Mouse (Mus musculus): Measurements from ENCODE around the gene Grin1. TPM values are rescaled to one million over a fixed set of nuclear protein-coding genes. Genes with fewer than 3 reads are reported as not detected.
A peak's percentile ranks its signal among the peaks of the same experiment; 100 is the strongest.

Grin1 gene
- polyA plus RNA-seq, 1 experiment from 2014 or later = 0.38 TPM

- H3K4me2 ChIP-seq = peak overlapping the region; percentile 60
- H3K4me3 ChIP-seq = peak overlapping the region; percentile 40
- peaks cover under 1% of the 10 kb centered on the region; the same call in 1 of the 2 replicates for H3K36me3 ChIP-seq
- H3K4me1 ChIP-seq = peaks cover 36% of the 10 kb centered on the region
- no peak overlapping the region for H3K9ac ChIP-seq
- ATAC-seq (ENCODE audit: insufficient number of reproducible peaks, insufficient read depth, low FRiP score, low TSS enrichment, low read depth) = no peak
- 5% methylated on average over 32 of the region's 32 CpGs for WGBS
- H3K9me3 ChIP-seq = no peaks in the 10 kb centered on the region
- no peak overlapping the region for H3K27ac ChIP-seq
- H3K27me3 ChIP-seq = peaks cover 93% of the 10 kb centered on the region
These were observed 27.6 kb downstream of the Grin1 start for GRCm38 (mm10) chr2:25291184-25292053.

DNA sequence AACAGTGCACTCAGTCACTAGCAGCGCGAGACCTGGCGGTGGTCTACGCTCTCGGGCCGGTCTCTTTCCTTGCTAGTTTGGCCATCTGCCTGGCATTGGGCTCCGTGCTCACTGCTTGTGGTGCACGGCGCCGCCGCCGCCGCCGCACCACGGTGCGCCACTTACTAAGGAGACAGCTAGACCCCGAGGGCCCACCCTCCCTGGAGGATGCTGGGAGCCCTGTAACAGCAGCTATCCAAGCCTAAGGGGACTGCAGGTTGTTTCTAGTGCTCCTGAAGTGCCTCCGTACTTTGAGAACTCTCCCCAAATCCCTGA is 28.2 kb downstream of the Grin1 start:
- no peak overlapping the region for H3K27ac ChIP-seq
- ATAC-seq (ENCODE audit: insufficient number of reproducible peaks, insufficient read depth, low FRiP score, low TSS enrichment, low read depth) = no peak
- H3K9ac ChIP-seq = no peak overlapping the region
- peaks cover 7% of the 10 kb centered on the region for H3K36me3 ChIP-seq
- H3K4me2 ChIP-seq = peak overlapping the region; percentile 60
- H3K27me3 ChIP-seq = peaks cover 86% of the 10 kb centered on the region
- under 1% methylated on average over 18 of the region's 18 CpGs for WGBS
- peaks cover 40% of the 10 kb centered on the region for H3K4me1 ChIP-seq
- peak overlapping the region; percentile 29 for H3K4me3 ChIP-seq
- no peaks in the 10 kb centered on the region for H3K9me3 ChIP-seq

GRCm38 (mm10) chr2:25290101-25290815 is 28.7 kb downstream of the Grin1 start:
- peaks cover 81% of the 10 kb centered on the region for H3K27me3 ChIP-seq
- peaks cover 43% of the 10 kb centered on the region for H3K4me1 ChIP-seq
- peak overlapping the region; percentile 60 for H3K4me2 ChIP-seq
- peaks cover 12% of the 10 kb centered on the region for H3K36me3 ChIP-seq
- 1% methylated on average over 54 of the region's 54 CpGs for WGBS
- no peaks in the 10 kb centered on the region for H3K9me3 ChIP-seq
- H3K27ac ChIP-seq = no peak overlapping the region
- ATAC-seq (ENCODE audit: insufficient number of reproducible peaks, insufficient read depth, low FRiP score, low TSS enrichment, low read depth) = no peak
- H3K9ac ChIP-seq = no peak overlapping the region
- H3K4me3 ChIP-seq = peak overlapping the region; percentile 29

DNA sequence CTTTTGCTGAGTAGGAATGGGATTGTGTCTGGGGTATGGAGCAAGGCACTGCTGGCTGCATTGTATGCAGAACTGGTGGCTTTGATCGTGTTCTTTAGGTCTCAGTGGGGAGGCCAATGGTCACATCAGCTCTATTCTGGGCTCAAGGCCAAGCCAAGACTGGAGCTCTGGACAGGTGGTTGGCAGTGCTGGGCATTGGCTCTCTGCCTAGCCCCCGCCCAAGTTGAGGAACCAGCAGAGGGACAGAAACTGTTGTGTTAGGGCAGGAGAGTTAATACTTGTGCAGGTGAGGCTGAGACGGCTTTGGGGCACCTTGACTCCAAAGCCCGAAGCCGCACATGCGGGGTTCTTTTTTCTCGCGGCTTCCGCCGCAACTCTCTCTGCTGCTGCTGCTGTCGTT is 29.3 kb downstream of the Grin1 start, which contains the start of gene Lrrc26:
Lrrc26 (plus strand) TSS at position 265 of the 400 bp plus-strand sequence.
- WGBS = 9% methylated on average over 11 of the region's 11 CpGs
- ATAC-seq (ENCODE audit: insufficient number of reproducible peaks, insufficient read depth, low FRiP score, low TSS enrichment, low read depth) = no peak
- H3K4me3 ChIP-seq = peak within 1 kb of the TSS; percentile 29

DNA sequence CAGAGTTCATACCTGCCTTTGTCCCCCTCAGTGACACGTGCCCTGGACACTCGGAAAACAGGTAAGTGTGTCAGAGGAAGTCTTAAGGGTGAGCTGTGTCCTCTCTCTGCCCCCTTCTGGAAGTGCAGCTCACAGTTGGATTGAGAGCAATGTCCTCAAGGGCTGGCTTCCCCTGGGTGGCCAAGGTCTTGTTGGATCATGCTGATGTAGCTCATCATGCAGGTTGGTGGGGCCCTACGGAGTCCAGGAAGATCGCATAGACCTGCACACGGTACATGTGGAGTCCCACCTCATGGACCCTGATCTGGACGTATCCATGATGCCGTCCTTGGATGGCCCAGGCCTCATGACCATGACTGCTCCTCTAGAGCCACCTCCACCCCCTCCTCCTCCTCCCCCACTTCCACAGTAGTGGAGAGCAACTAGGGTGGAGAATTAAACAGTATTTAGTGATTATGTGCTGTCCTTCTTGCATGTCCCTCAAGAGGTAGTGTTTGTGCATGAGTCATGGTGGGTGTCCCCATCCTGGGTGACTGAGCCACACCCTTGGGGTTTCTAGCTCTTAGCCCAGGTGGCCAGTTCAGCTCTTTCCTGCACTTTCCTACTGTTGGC is 30.1 kb downstream of the Grin1 start:
- H3K36me3 ChIP-seq = peaks cover 26% of the 10 kb centered on the region
- no peak overlapping the region for H3K27ac ChIP-seq
- no peak overlapping the region for H3K4me3 ChIP-seq
- H3K9me3 ChIP-seq = no peaks in the 10 kb centered on the region
- WGBS = 84% methylated on average over 7 of the region's 7 CpGs
- no peak for ATAC-seq (ENCODE audit: insufficient number of reproducible peaks, insufficient read depth, low FRiP score, low TSS enrichment, low read depth)
- no peak overlapping the region for H3K9ac ChIP-seq
- no peak overlapping the region for H3K4me2 ChIP-seq
- H3K27me3 ChIP-seq = peaks cover 67% of the 10 kb centered on the region
- H3K4me1 ChIP-seq = peaks cover 43% of the 10 kb centered on the region

More for the DNA sequence above, 29.3 kb downstream of the Grin1 start, which contains the start of gene Lrrc26:
- Histone ChIP-seq H3K4me2 (peak within 1 kb of the TSS; percentile 60), H3K9ac (no peak within 1 kb of the TSS), H3K27ac (no peak within 1 kb of the TSS), H3K9me3 (no peaks in the 10 kb centered on the region), H3K27me3 (peaks cover 75% of the 10 kb centered on the region), H3K36me3 (peaks cover 18% of the 10 kb centered on the region), H3K4me1 (peaks cover 43% of the 10 kb centered on the region)

DNA sequence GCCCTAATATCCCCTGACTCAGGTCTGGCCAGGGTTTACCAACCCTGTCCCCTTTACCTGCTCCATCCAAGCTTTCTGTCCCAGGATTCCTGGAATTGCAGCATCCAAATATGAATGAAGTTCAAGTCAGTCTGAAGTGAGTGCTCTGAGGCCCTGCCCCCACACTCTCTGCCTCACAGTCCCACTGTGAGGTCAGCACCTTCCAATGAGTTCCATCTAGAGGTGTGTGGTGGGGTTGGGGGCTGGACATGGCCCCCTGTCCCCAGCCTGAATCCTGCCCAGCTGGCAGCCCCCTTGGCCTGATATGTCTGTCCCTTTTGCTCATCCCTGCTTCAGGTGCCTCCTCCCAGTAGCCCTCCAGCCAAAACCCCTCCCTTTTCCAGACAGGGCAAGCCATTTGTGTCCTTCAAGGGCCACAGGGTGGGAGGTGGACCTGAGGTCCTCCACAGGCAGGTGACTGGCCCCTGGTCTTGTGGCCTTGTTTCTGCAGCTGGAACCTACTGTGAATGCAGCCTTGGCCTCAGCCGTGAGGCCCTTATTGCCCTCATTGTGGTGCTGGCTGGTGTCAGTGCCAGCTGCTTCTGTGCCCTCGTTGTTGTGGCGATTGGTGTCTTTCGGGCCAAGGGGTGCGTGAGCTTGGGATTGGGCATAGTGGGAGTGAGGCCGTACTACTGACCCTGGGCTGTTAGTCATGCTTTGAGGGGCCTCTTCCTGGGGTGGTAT is 30.9 kb downstream of the Grin1 start, which contains the start of gene Tmem210:
Tmem210 (plus strand) TSS at position 219 of the 723 bp plus-strand sequence.
- Histone ChIP-seq H3K9me3 (no peaks in the 10 kb centered on the region), H3K4me2 (0 out of 2 replicates have a peak within 1 kb of the TSS, but pooled peaks have one; percentile 2), H3K36me3 (peaks cover 34% of the 10 kb centered on the region), H3K27me3 (peaks cover 59% of the 10 kb centered on the region), H3K4me3 (no peak within 1 kb of the TSS), H3K27ac (peak within 1 kb of the TSS; percentile 77), H3K9ac (no peak within 1 kb of the TSS), H3K4me1 (peaks cover 43% of the 10 kb centered on the region)
- WGBS = 81% methylated on average over 6 of the region's 6 CpGs
- no peak for ATAC-seq (ENCODE audit: insufficient number of reproducible peaks, insufficient read depth, low FRiP score, low TSS enrichment, low read depth)

DNA sequence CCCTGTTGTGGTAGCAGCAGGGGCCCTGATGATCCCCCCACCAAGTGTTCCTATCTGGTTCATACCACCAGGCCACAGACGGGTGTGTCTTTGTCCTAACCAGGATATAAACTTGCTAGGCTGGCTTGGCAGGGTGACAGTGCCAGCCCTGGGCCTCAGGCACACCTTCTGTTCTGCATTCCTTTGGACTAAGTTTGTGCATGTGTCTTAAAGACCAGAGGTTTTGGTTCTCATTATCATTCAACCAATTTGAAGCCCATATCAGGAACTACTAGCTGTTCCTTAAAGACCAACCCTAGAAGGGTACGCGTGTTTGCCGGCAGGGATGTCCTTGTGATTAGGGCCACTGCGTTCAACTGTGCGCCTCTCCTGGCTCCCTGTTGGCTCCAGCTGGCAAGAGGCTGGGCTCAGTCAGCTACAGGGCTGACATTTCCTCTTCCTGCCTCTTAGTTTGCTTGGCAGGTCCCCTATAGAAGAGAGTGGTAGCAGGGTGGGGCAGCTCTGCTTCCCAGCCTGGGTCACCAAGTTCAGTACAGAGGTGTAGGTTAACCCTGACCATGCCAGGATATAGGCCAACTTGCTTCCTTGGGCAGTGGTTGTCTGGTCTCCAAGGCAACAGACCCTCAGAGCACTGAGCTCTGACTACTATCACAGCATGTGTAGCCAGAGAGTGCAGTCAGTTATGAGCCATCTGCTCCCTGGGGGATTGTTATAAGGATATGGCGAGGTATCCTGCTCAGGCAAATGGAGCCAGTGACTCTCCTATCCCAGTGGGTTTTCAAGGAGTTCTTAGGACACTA is 31.9 kb downstream of the Grin1 start:
- Histone ChIP-seq H3K36me3 (peaks cover 44% of the 10 kb centered on the region), H3K4me3 (no peak overlapping the region), H3K4me2 (0 out of 2 replicates have a peak overlapping the region, but pooled peaks have one; percentile 2), H3K9me3 (no peaks in the 10 kb centered on the region), H3K27me3 (peaks cover 49% of the 10 kb centered on the region), H3K9ac (no peak overlapping the region), H3K27ac (peak overlapping the region; percentile 77), H3K4me1 (peaks cover 35% of the 10 kb centered on the region)
- 51% methylated on average over 7 of the region's 7 CpGs for WGBS
- no peak for ATAC-seq (ENCODE audit: insufficient number of reproducible peaks, insufficient read depth, low FRiP score, low TSS enrichment, low read depth)

DNA sequence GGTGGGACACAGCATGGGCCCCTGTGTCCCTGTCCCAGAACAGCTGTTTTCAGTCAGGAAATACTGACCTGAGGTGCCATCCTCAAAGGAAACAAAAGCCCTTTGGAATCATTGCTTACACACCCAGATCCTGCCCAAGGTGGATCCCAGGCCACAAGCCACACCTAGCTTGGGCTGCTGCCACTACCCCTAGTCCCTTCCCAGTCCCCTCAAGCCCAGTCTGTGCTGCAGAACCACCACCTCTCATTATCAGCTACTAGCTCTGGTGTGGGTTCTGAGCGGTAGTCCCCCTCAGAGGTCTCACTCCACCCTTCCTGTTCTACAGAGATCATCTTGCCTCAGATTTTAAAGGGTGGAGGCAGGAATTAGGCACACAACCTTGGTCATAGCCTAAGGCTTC is 32.7 kb downstream of the Grin1 start:
- Histone ChIP-seq H3K27me3 (peaks cover 42% of the 10 kb centered on the region), H3K9ac (0 out of 2 replicates have a peak overlapping the region, but pooled peaks have one; percentile 6), H3K27ac (peak overlapping the region; percentile 76), H3K9me3 (no peaks in the 10 kb centered on the region), H3K4me1 (peaks cover 29% of the 10 kb centered on the region), H3K4me3 (no peak overlapping the region), H3K4me2 (no peak overlapping the region), H3K36me3 (peaks cover 49% of the 10 kb centered on the region)
- ATAC-seq (ENCODE audit: insufficient number of reproducible peaks, insufficient read depth, low FRiP score, low TSS enrichment, low read depth) = no peak
- WGBS = 67% methylated on average over 1 of the region's 1 CpGs

DNA sequence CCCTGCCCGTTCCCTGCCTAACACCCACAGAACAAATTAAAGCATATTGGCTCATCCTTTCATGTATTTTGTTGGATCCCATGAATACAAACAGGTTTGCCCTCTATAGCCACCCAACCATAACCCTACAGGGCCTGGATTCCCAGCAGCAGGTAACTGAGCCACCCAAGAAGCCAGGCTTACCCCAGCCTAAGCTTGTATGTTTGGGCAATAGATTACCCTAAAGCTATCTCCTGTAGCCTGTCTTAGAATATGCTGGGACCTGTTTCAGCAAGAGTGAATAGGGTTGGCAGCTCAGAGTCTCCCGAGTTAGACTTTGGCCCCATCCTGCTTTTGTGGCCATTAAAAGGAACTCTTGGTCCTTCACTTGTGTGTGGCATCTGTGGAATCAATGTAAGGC is 33.4 kb downstream of the Grin1 start:
- Histone ChIP-seq H3K27ac (peak overlapping the region; percentile 76; the same call in 1 of the 2 replicates), H3K27me3 (peaks cover 34% of the 10 kb centered on the region), H3K9ac (no peak overlapping the region), H3K36me3 (peaks cover 57% of the 10 kb centered on the region), H3K4me1 (peaks cover 22% of the 10 kb centered on the region), H3K4me3 (no peak overlapping the region), H3K4me2 (no peak overlapping the region), H3K9me3 (no peaks in the 10 kb centered on the region)
- 81% methylated on average over 2 of the region's 2 CpGs for WGBS
- ATAC-seq (ENCODE audit: insufficient number of reproducible peaks, insufficient read depth, low FRiP score, low TSS enrichment, low read depth) = no peak
